Mouse (Mus musculus): ENCODE results near the gene Rpl4. TPM values are rescaled to one million over a fixed set of nuclear protein-coding genes. Genes with fewer than 3 reads are reported as not detected.

Rpl4 gene
- polyA plus RNA-seq, 1 experiment from 2014 or later, result 1,178 TPM

DNA sequence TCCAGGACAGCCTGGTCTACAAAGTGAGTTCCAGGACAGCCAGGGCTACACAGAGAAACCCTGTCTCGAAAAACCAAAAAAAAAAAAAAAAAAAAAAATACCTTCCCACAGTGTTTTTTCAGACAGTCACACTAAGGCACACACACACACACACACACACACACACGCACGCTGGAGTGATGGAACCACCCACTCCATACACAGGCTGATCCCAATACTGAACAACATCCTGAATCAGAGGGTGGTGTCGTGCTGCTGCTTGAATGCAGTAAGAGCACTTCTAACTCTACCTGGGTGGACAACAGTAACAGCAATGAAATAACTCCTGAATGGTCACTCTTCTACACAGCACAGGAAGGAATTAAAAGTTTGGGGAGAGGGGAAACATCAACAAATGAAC, 48.3 kb downstream of the Rpl4 start:
- Histone ChIP-seq H3K4me2 (no peak overlapping the region), H3K27ac (no peak overlapping the region), H3K4me1 (peaks cover 45% of the 10 kb centered on the region), H3K36me3 (no peaks in the 10 kb centered on the region), H3K4me3 (replicated peaks) (no peak overlapping the region), H3K9ac (no peak overlapping the region), H3K9me3 (replicated peaks) (no peaks in the 10 kb centered on the region), H3K27me3 (no peaks in the 10 kb centered on the region)
- ATAC-seq (replicated peaks; ENCODE audit: low FRiP score), result no peak
- WGBS, result 65% methylated on average over 4 of the region's 4 CpGs

DNA sequence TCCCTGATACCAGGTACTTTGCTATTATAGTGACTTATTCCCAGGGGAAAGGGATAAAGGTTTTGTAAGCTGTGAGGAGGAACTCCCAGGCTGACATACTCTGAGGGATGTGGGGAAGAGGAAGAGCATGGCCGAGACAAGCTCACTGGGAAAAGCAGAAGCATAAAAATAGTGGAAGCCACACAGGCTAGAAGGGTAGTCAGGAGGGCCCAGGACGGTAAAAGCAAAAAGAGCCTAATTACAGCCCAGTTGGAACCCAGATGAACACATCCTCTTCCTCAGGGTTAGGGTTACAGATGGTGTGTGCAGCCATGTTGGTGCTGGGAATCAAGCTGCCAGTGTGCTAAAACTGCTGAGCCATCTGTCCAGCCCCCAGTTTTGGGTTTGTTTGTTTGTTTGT, 48.9 kb downstream of the Rpl4 start:
- no peak overlapping the region for H3K9ac ChIP-seq
- 60% methylated on average over 2 of the region's 2 CpGs for WGBS
- H3K4me1 ChIP-seq, result peaks cover 44% of the 10 kb centered on the region
- no peak overlapping the region for H3K27ac ChIP-seq
- no peak overlapping the region for H3K4me2 ChIP-seq
- H3K4me3 ChIP-seq (replicated peaks), result no peak overlapping the region
- H3K36me3 ChIP-seq, result no peaks in the 10 kb centered on the region
- no peak for ATAC-seq (replicated peaks; ENCODE audit: low FRiP score)
- H3K27me3 ChIP-seq, result no peaks in the 10 kb centered on the region
- no peaks in the 10 kb centered on the region for H3K9me3 ChIP-seq (replicated peaks)

DNA sequence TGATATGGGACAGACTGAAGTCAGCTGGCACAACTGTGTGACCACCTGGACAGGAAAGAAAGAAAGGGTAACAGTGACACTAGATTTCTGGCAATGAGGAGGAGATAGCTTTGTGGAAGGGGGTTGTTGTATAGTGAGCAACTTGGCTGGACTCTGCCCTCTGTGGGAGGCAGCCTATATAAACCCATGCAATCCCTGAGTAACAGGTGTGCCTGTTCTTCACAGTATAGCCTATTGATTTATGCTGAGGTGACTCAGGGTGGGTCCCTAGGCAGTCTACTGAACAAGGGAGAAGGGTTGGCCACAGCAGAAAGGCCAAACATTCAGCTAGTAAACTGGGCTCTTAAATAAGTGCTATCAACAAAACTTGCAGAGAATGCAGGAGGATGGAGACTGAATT, 52.6 kb downstream of the Rpl4 start:
- no peak overlapping the region for H3K4me3 ChIP-seq (replicated peaks)
- H3K9ac ChIP-seq, result no peak overlapping the region
- peaks cover 26% of the 10 kb centered on the region for H3K4me1 ChIP-seq
- peak overlapping the region; percentile 22; the same call in 1 of the 2 replicates for H3K27ac ChIP-seq
- no peak overlapping the region for H3K4me2 ChIP-seq
- H3K27me3 ChIP-seq, result no peaks in the 10 kb centered on the region
- peak; percentile 43; the same call in 1 of the 2 replicates for ATAC-seq (replicated peaks; ENCODE audit: low FRiP score)
- no peaks in the 10 kb centered on the region for H3K9me3 ChIP-seq (replicated peaks)
- H3K36me3 ChIP-seq, result no peaks in the 10 kb centered on the region

DNA sequence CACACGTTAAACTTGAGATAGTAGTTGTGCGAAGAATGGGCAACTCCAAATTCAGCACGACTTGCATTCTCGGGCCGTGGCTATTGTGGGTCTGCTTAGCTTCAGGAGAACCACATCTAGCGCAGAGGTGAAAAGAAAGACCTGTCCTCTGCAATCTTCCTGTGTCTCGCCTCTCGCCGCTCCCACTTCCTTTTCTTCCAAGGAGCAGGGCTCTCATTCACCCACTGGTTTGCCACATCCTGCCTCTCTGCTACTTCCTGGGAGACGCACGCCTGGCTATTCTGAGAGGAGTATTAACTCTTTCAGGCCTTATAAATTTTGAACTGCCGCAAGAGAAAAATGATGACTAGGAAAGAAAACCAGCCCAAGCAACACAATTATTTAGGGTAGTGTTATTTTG, 54.6 kb downstream of the Rpl4 start:
- Histone ChIP-seq H3K4me2 (no peak overlapping the region), H3K4me1 (peaks cover 37% of the 10 kb centered on the region), H3K27me3 (no peaks in the 10 kb centered on the region), H3K27ac (no peak overlapping the region), H3K36me3 (no peaks in the 10 kb centered on the region), H3K4me3 (replicated peaks) (no peak overlapping the region), H3K9ac (no peak overlapping the region), H3K9me3 (replicated peaks) (no peaks in the 10 kb centered on the region)
- 76% methylated on average over 12 of the region's 12 CpGs for WGBS
- no peak for ATAC-seq (replicated peaks; ENCODE audit: low FRiP score)

Small RNAs within 50 kb of the gene (microRNA-seq; reads per million reads assigned to microRNA genes)
- gene Gm24106, result not detected

Other genes starting within 250 kb of the Rpl4 start
- 10.6 and 12.3 TPM in 2 replicates for gene Smad6, start 151.3 kb upstream of the Rpl4 start, polyA plus RNA-seq (2015; fragmentation: Nextera tagmentation; extraction: Ambion mirVana)
- gene Lctl, start 56.2 kb upstream of the Rpl4 start, polyA plus RNA-seq (2015; fragmentation: Nextera tagmentation; extraction: Ambion mirVana), result 0.16 and 0.51 TPM in 2 replicates
- 26.3 and 29.1 TPM in 2 replicates for gene Zwilch, start 271 bp upstream of the Rpl4 start, polyA plus RNA-seq (2015; fragmentation: Nextera tagmentation; extraction: Ambion mirVana)
- gene Snapc5, start 5.9 kb downstream of the Rpl4 start, polyA plus RNA-seq (2015; fragmentation: Nextera tagmentation; extraction: Ambion mirVana), result 34.3 and 35.6 TPM in 2 replicates
- gene Uchl4, start 61.8 kb downstream of the Rpl4 start, polyA plus RNA-seq (2015; fragmentation: Nextera tagmentation; extraction: Ambion mirVana), result 2.9 and 3.0 TPM in 2 replicates
- 80.4 and 81.7 TPM in 2 replicates for gene Map2k1, start 80.3 kb downstream of the Rpl4 start, polyA plus RNA-seq (2015; fragmentation: Nextera tagmentation; extraction: Ambion mirVana)
- 245 and 252 TPM in 2 replicates for gene Tipin, start 108.2 kb downstream of the Rpl4 start, polyA plus RNA-seq (2015; fragmentation: Nextera tagmentation; extraction: Ambion mirVana)
- gene Dis3l, start 167.9 kb downstream of the Rpl4 start, polyA plus RNA-seq (2015; fragmentation: Nextera tagmentation; extraction: Ambion mirVana), result 21.6 and 22.5 TPM in 2 replicates
- gene Megf11, start 212.3 kb downstream of the Rpl4 start, polyA plus RNA-seq (2015; fragmentation: Nextera tagmentation; extraction: Ambion mirVana), result 3.9 and 4.0 TPM in 2 replicates